Mouse (Mus musculus) heart, postnatal 0 days (tissue): ENCODE measurements around the gene Kit.

ENCODE experiments used
- CTCF ChIP-seq: IDR thresholded peaks from 2 replicates; pipeline ENCODE4 v1.5.1; 2016; ENCODE audit warnings: antibody characterized with exemption, control low read depth, low read depth
- EP300 ChIP-seq: IDR thresholded peaks from 2 replicates; pipeline ENCODE4 v1.6.1; 2016; ENCODE audit warnings: antibody characterized with exemption, low read depth

DNA sequence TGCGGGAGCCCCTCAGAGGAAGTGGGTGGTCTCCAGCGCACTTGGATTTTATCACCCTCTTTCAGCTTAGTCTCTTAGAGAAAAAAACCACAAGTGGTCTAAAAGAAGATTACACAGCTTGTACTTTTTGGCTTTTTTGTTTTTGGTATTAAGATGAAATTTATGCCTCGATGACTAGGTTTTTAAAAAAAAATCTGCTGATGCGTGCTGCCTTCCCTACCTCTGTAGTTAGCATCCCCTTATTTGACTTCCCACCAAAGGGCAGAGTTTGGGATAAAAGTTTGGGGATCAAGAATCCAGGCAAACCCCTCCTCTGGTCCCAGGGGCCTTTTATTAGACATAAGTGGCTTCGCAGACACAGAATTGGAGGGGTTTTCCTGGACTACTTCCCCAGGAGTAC lies 4.5 kb downstream of the Kit start:
- TF ChIP-seq CTCF = no peak
- no peak for TF ChIP-seq EP300
